Mouse (Mus musculus) heart, postnatal 0 days (tissue): ENCODE measurements at regions not wholly inside any gene's neighbourhood (a gene's known extent, or its start where the extent isn't known, plus 50 kb on each side); places are given as distances from the start of the nearest gene placed in this dataset.

Experiments used
- CTCF ChIP-seq: IDR thresholded peaks from 2 replicates; pipeline ENCODE4 v1.5.1; 2016; ENCODE audit warnings: antibody characterized with exemption, control low read depth, low read depth
- EP300 ChIP-seq: IDR thresholded peaks from 2 replicates; pipeline ENCODE4 v1.6.1; 2016; ENCODE audit warnings: antibody characterized with exemption, low read depth

DNA sequence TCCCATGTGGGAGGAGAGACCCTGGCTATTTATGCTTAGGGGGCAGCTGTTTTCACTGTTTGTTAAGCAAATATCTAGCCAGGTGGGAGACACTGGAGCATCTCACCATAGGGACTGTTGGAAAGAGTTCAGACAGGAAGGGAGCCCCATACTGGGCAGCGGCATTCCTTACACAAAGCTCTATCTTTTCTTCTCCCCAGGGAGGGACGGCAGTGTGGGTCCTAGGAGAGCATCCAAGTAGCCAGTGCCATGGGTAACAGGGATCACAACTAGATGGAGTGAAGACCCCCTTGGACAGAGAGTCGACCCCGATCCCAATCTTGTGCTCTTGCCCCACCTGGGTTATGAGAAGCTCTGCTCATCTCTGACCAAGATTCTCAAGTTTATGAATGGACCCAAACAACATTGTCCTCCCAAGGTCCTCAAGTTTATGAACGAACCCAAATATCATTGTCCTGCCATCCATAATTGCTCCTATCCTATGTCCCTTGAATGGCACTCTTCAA, 55.5 kb upstream of the Slco4a1 start:
- TF ChIP-seq CTCF = no peak
- no peak for TF ChIP-seq EP300
